Mouse (Mus musculus) thymus, adult 2 months (tissue): ENCODE measurements around the gene Ctsll3.

Experiments
- CTCF ChIP-seq: fragments of 200-500 bp; IDR thresholded peaks from 2 replicates; pipeline ENCODE4 v1.5.1; 2012; ENCODE audit warnings: mild to moderate bottlenecking, control low read depth, low read length, moderate library complexity, borderline replicate concordance; ENCODE audit not compliant: control insufficient read depth, poor library complexity, insufficient read depth; ENCODE audit errors: extremely low read depth
- POLR2A ChIP-seq: fragments of 200-500 bp; IDR thresholded peaks from 2 replicates; pipeline ENCODE4 v1.6.1; 2012; ENCODE audit warnings: mild to moderate bottlenecking, low read length, control low read depth, moderate library complexity; ENCODE audit not compliant: control insufficient read depth, poor library complexity, insufficient read depth; ENCODE audit errors: extremely low read depth

- TF ChIP-seq CTCF (no peak), POLR2A (no peak)
Observed at GRCm38 (mm10) chr13:60820486-60821175, 18.0 kb upstream of the Ctsll3 start.
